Mouse (Mus musculus) thymus, postnatal 25 days (tissue): ENCODE results near the gene Pknox2.

Source experiments
- DNase-seq: peaks from one replicate; pipeline ENCODE4 v3.0.0; 2022

The Pknox2 gene

DNA sequence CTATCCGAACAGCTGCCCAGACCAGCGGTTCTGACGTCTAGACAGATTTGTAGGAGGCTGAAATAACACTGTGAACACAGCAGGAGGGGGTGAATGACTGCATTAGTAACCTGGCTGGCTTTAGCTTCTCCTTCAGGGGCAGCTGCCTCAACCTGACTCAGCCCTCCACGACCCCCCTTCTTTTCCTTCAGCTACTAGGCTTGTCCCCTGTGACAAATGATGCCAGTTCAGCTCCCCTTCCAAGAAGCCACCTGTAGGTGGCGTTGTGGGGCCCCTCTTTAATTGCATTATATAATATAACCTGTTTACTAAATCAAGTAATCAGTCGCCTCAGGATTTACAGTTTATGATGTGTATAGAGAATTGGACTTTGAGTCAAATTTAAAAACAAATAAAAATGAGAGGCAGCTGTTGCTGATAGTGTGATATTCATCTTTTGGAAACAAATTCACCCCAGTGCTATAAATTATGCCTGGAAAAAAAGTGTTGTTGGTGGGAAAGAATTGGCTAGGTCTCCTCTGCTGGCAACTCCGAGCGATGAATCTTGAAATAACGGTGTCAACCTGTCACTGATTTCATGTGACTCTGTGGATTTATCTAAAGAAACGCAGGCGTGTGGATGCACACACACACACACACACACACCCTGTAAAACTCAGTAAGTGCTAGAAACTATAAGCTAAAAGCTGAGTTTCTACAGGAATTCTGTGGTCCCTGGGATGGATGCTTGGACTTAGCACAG is 173.6 kb downstream of the Pknox2 start:
- no peak for DNase-seq

DNA sequence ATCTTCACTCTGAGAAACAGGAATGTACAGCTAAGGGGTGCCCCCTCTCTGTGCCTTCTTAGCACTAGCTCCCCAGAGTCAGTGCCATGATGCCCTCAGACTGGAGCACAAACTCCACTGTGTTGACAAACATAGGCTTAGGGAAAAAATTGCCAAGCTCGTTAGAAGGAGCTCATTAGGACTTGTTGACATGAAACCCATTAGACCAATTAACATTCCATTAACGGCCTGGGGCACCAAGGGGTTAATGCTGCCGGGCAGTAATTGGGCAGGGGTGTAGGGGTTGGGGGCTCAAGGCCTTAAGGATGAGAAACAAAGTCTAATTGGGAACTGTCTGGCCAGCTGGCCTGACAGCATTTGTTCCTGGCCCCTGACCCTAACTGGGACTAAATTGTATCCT is 175.1 kb downstream of the Pknox2 start:
- DNase-seq: no peak

DNA sequence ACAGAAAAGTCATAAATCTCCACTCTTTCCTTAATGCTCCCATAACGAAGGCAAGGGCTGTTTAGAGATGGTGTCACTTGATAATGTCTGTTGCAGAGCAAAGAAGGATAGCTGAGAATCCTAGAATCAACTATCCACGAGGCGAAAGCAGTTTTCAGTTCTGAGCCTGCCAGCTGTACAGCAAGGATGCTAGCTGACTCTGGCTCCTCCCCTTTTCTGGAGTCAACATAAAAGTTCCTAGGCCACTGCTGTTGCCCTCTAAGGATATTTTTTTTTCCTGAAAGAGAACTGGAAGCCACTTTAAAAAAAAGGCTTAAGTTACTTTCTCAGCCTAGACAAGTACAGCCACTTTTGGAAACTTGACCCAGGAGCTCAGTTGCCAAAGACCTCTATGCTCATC is 176.1 kb downstream of the Pknox2 start:
- no peak for DNase-seq

GRCm38 (mm10) chr9:36970651-36971050 is 176.6 kb downstream of the Pknox2 start:
- peak; percentile 71 for DNase-seq

- DNase-seq: no peak
Observed at GRCm38 (mm10) chr9:36969131-36969530, 178.1 kb downstream of the Pknox2 start.

DNA sequence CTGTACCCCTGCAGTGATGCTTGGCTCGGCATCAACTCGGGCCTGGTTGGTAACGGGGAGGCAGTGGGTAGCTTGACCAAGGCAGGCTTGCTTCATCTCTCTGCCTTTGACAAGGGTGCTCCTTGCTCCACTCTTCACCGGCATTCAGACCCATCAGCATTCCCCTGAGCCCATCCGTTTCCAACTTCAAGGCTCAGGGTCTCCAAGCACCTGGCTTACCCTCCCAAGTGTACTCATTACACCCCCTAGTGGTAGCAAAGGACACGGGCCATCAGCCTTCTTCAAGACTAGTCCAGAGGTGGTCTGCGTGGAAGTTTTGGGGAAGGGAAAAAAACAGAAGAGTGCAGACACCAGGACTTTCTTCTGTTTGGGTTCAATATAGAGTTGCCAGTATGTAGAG is 178.5 kb downstream of the Pknox2 start:
- DNase-seq: peak; percentile 31

- no peak for DNase-seq
Observed at GRCm38 (mm10) chr9:36968236-36968635, 179.0 kb downstream of the Pknox2 start.

DNA sequence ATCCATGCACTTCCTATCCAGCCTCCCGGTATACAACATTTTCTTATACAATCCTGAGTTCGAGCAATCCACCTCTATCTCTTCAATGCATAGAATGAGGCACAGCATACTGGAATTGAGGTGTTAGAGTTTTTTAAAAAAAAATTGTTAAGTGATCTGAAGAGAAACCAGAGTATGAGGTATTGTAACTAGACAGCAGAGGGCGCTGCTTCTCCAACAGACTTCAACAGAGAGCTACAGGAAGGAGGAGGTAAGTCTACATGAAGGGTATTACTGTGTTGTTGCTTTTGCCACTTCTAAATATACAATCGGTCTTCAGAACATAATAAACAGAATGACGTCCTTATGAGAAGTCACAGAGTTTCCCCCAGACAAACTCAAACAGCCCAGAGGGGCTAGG is 181.5 kb downstream of the Pknox2 start:
- DNase-seq: peak; percentile 19

DNA sequence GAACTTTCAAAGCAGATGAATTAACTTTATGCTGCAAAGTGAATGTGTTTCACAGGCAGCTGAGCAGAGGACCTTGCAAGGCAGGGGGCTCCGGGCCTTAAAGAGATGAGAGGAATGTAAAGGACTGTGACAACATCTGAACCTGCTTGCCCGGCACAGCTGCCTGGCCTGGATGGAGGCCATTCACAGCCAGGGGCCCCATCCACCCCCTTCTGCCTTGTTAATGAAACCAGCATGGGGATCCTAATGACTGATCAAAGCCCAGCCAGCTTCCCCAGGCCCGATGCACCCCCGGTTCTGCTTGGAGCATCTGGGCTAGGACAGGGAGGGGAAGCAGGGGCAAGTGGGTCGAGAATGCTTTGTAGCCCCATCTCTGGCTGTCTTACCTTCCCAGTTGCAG is 183.0 kb downstream of the Pknox2 start:
- DNase-seq: no peak

- DNase-seq: no peak
Observed at GRCm38 (mm10) chr9:36963512-36963911, 183.7 kb downstream of the Pknox2 start.

DNA sequence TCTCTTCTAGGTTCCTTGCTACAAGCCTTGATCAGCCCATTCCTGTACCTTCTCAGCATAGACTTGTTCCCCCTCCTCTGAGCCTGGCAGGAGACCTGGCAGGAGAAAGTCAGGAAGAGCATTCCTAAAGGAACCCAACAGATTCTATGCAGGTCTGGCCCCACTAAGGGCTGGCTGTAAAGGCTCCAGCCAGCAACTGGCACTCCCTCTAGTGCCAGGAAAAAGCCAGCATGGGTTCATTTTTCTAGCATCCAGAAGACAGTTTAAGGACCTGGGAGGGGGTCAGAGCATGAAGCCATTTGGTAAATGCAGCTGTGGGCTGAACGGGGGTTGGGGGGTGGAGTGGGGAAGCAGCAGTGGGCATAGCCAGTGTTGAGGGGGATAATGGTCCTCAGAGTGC is 185.3 kb downstream of the Pknox2 start:
- no peak for DNase-seq

- no peak for DNase-seq
Observed at GRCm38 (mm10) chr9:36961153-36961552, 186.1 kb downstream of the Pknox2 start.

DNA sequence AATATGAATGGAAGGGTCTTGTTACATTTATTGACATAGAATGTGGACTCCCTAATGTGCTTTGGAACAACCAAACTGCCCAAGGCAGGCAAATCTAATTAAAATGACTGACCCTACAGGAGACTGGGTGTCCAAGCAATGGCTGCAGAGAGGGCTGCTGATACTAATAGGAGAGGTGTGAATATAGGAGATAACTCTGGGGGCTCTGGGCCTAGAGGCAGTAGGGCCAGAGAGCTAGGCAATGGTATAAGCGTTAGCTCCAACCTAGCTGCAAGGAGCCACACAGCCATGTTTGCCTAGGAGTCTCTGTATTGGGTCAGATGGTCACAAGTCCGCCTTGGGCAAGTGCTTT is 196.1 kb downstream of the Pknox2 start:
- no peak for DNase-seq

- DNase-seq: no peak
Observed at GRCm38 (mm10) chr9:36950271-36951132, 196.7 kb downstream of the Pknox2 start.

- DNase-seq: no peak
Observed at GRCm38 (mm10) chr9:36948181-36948580, 199.0 kb downstream of the Pknox2 start.

GRCm38 (mm10) chr9:36947056-36947694 is 200.0 kb downstream of the Pknox2 start:
- no peak for DNase-seq

DNA sequence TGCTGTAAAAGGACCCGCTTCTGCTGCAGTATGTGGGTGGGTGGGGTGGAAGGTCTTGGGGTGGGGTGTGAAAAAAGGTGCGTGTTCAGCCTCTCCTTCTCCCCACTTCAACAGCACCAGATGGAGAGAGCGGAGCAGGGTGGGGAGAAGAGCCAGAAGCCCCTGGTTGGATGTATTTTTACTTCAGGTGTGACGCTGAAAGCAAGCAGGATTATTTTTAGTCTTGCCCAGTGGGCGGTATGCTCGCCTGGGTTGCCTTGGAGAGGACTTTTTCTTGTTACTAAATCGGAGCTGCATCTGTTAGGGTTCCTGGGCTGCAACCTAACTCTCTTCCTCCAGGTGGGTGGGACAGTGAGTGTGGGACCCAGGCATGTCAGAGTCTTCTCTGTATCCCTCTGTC is 202.4 kb downstream of the Pknox2 start:
- DNase-seq: no peak

GRCm38 (mm10) chr9:36942561-36942960 is 204.6 kb downstream of the Pknox2 start:
- no peak for DNase-seq

- DNase-seq: no peak
Observed at GRCm38 (mm10) chr9:36942131-36942530, 205.1 kb downstream of the Pknox2 start.

DNA sequence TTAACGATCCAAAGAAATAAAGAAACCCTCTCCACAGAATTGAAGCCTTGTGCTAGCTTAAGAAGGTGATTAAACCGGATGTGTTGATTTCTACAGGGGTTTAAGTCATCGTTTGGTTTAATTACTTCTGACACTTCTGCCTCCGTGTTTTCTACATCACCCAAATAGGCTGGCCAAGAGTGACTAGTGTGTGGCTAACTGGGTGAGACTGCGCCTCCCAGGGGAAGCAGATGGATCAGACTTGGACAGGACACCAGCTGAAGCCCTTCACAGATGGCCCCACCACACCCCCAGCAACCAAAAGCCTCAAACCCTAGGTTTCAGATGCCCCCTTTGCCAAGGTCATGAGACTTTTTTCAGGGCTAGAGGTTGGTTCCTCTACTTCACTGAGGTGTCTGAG is 205.6 kb downstream of the Pknox2 start:
- DNase-seq: no peak

DNA sequence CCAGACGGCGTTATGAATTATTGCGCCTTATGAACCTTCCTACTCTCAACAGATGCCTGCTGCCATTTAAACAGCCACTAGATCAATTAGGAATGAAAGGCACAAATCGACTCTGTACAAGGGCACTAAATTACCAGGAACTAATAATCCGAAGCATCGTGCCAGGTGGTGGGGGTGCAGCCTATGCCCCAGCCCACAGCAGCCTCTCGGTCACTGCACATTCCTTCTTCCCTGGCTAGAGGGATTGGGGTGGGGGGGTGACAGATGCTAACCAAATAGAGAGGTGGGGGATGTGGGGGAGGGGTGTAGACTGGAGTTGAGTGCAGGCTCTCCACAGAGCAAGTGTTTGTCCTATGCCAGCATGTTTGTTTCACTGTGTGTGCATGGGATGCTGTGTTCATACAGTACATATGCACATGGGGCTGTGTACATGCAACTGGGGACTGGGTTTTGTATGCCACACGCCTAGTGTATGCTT is 208.6 kb downstream of the Pknox2 start:
- DNase-seq: no peak

DNA sequence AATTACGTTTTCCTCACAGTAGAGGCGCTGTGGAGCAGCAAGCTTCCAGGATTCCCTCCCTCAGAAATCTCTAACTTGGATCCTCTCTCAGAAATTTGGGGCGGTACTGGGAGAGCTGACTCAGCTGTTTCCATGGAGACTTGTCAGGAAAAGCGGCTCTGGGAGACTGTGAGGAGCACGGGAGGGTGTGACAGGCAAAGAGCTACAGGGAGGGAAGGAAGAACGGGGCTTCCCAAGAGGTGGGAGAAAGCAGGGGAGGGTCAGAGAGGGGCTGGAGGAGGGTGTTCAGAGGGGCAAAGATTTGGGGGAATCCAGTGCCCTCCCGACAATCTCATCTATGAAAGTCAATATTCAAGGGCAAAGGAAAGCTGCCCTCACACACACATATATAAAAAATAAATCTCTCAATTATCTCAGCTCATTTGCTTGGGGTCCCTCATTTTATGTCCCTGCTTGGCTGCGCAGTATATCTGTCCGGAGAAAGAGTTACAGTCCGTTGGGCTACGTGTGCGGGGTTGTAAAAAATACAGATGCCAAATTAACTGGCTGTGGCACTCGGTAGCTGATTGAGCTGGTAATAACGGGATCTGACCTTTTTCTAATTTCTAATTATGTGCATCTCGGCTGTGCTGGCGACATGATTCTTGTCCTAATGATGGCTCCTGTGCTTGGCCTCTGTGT is 213.3 kb downstream of the Pknox2 start:
- peak; percentile 2 for DNase-seq
